Mouse (Mus musculus) kidney, adult 2 months (tissue): Measurements from ENCODE around the gene Tfr2.

Experiments used
- CTCF ChIP-seq: fragments of 200-500 bp; conservative IDR thresholded peaks from 2 replicates; pipeline ENCODE4 v1.5.1; 2011; ENCODE audit warnings: low read depth, mild to moderate bottlenecking, control low read depth, low read length, moderate library complexity, mixed read lengths; ENCODE audit not compliant: insufficient read depth, insufficient read length
- POLR2A ChIP-seq: fragments of 200-500 bp; IDR thresholded peaks from one replicate; pipeline ENCODE4 v1.6.1; 2011; ENCODE audit warnings: low read depth, low read length, control low read depth

- TF ChIP-seq CTCF (no peak), POLR2A (no peak)
These were observed 30.0 kb downstream of the Tfr2 start for GRCm38 (mm10) chr5:137599600-137599999.
